Comparison of ENCODE assay signal across 28 mouse cellular contexts in the genomic region with DNA sequence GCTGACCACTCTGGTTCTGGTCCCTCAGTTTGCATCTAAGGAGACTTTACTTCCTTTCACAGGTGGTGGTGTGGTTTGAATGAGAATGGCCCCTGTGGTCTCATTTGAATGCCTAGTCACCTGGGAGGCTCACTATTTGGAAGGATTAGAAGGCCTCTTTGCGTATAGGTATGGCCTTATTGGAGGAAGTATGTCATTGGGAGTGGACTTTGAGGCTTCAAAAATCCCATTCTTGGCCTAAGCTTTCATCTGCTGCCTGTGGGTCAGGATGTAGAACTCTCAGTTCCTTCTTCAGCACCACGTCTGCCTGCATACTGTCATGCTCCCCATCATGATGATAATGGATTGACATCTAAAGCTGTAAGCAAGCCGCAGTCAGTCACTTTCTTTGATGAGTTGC. TPM values are rescaled to one million over a fixed set of nuclear protein-coding genes. Genes with fewer than 3 reads are reported as not detected.
"Had no signal": no experiment of that assay in that cellular context is flagged by ENCODE, and none has a peak within 500 bp of the region (broad histone marks: within the 10 kb centered on the region; RNA-seq: fewer than 3 reads in every experiment).

No protein-coding gene starts in this region.

- H3K4me2 ChIP-seq: heart, embryonic 11.5 days; heart, embryonic 13.5 days; heart, embryonic 15.5 days; hindbrain, embryonic 13.5 days; hindbrain, embryonic 15.5 days; kidney, embryonic 15.5 days; limb, embryonic 12.5 days; liver, embryonic 11.5 days had no signal

- ATAC-seq: hindbrain, postnatal 0 days; intestine, embryonic 16.5 days had no signal

- H3K9me3 ChIP-seq: heart, embryonic 13.5 days; heart, embryonic 15.5 days; hindbrain, embryonic 13.5 days; hindbrain, embryonic 15.5 days; kidney, embryonic 15.5 days; limb, embryonic 10.5 days; limb, embryonic 12.5 days had no signal

- H3K36me3 ChIP-seq: heart, embryonic 13.5 days; heart, embryonic 15.5 days had no signal

- H3K4me1 ChIP-seq: hindbrain, embryonic 13.5 days; kidney, embryonic 15.5 days had no signal

- H3K27me3 ChIP-seq: heart, embryonic 13.5 days; heart, embryonic 15.5 days; hindbrain, embryonic 13.5 days; hindbrain, embryonic 15.5 days; kidney, embryonic 15.5 days; limb, embryonic 12.5 days had no signal

- H3K27ac ChIP-seq: heart, adult 2 months; heart, embryonic 13.5 days; heart, embryonic 15.5 days; hindbrain, embryonic 13.5 days; hindbrain, postnatal 0 days; kidney, embryonic 15.5 days; kidney, postnatal 0 days; limb, embryonic 10.5 days; limb, embryonic 12.5 days had no signal

- H3K4me3 ChIP-seq: heart, adult 2 months; heart, embryonic 13.5 days; heart, embryonic 15.5 days; hindbrain, embryonic 13.5 days; hindbrain, embryonic 15.5 days; kidney, embryonic 15.5 days; limb, embryonic 10.5 days; limb, embryonic 12.5 days had no signal

- H3K9ac ChIP-seq: heart, embryonic 13.5 days; heart, embryonic 15.5 days; hindbrain, embryonic 13.5 days; hindbrain, embryonic 15.5 days; kidney, embryonic 15.5 days; limb, embryonic 12.5 days had no signal

- DNase-seq: gastrocnemius, postnatal 14 days; gastrocnemius, postnatal 36 days; heart, adult 11 months; heart, adult 2 months; heart, postnatal 14 days; heart, postnatal 36 days; kidney, adult 11 months; kidney, adult 2 months; kidney, adult 9 months; kidney, postnatal 14 days; kidney, postnatal 36 days; layer of hippocampus, adult 9-11 months; layer of hippocampus, postnatal 36 days; liver had no signal

RNA-seq across cellular contexts. Expression of gene Lypd6b, which starts 34.4 kb away (rescaled TPM):
- total RNA-seq: gastrocnemius, adult 18-20 months; gastrocnemius, adult 8-10 months; gastrocnemius, postnatal 14 days; gastrocnemius, postnatal 36 days; heart, postnatal 36 days had no signal
